Mouse (Mus musculus) embryonic facial prominence, embryonic 10.5 days (tissue): Measurements from ENCODE around the gene Znrd1. TPM values are rescaled to one million over a fixed set of nuclear protein-coding genes. Genes with fewer than 3 reads are reported as not detected.

Experiments used
- DNase-seq: peaks from one replicate; pipeline ENCODE4 v3.0.0-alpha.2; 2017; ENCODE audit warnings: low spot score
- H3K27ac ChIP-seq: fragments of 300-500 bp; sonication (generic); replicated peaks from 2 replicates; pipeline ENCODE4 v1.5.1; 2016; ENCODE audit warnings: mild to moderate bottlenecking
- H3K27me3 ChIP-seq: fragments of 300-500 bp; sonication (generic); replicated peaks from 2 replicates; pipeline ENCODE4 v1.6.1; 2016; ENCODE audit warnings: low read depth, mild to moderate bottlenecking; ENCODE audit not compliant: poor library complexity, severe bottlenecking
- H3K36me3 ChIP-seq: fragments of 300-500 bp; sonication (generic); replicated peaks from 2 replicates; pipeline ENCODE4 v1.6.1; 2016; ENCODE audit warnings: mild to moderate bottlenecking, moderate library complexity
- H3K4me1 ChIP-seq: fragments of 300-500 bp; sonication (generic); 2 replicates; pipeline ENCODE4 v1.6.1; 2016
- H3K4me3 ChIP-seq: fragments of 300-500 bp; sonication (generic); 2 replicates; pipeline ENCODE4 v1.5.1; 2016; ENCODE audit warnings: mild to moderate bottlenecking, moderate library complexity
- H3K9me3 ChIP-seq: fragments of 300-500 bp; sonication (generic); 2 replicates; pipeline ENCODE4 v1.6.1; 2016; ENCODE audit warnings: mild to moderate bottlenecking
- WGBS: fragments of 180-500 bp; shearing (Covaris S2); methylation state at CpG from one replicate; pipeline ENCODE4 v1.1.7; 2016; 5-methylcytosine and 5-hydroxymethylcytosine counted together
- polyA plus RNA-seq: library from polyadenylated mRNA; unstranded; fragments of >200 nt; fragmentation: Nextera tagmentation; extraction: Ambion mirVana; gene quantifications from 2 replicates; pipeline ENCODE4 v1.2.1, GENCODE M21; 2016

Gene Znrd1
- polyA plus RNA-seq, 1 experiment from 2014 or later, result 100 TPM

DNA sequence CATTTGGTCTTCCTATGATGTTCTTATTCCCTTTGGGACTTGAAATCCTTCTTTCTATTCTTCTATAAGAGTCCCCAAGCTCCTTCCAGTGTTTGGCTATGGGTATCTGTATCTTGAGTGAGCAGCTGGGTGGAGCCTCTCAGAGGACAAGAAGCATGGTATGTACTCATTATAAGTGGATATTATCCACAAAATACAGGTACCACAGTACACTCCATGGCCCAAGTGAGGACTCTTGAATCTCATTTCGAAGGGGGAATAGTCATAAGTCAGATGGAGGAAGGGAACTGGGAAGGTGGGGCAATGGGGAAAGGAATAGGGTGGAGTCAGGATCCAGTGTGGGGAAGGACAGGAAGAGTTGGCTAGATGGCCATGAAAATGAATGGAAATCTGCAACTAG lies 5.3 kb downstream of the Znrd1 start:
- no peak for DNase-seq
- H3K36me3 ChIP-seq, result peaks cover 51% of the 10 kb centered on the region
- H3K4me1 ChIP-seq, result peaks cover 17% of the 10 kb centered on the region
- no peaks in the 10 kb centered on the region for H3K9me3 ChIP-seq
- peaks cover 13% of the 10 kb centered on the region for H3K27me3 ChIP-seq
- H3K27ac ChIP-seq, result no peak overlapping the region
- no peak overlapping the region for H3K4me3 ChIP-seq
- 70% methylated on average over 1 of the region's 1 CpGs for WGBS

DNA sequence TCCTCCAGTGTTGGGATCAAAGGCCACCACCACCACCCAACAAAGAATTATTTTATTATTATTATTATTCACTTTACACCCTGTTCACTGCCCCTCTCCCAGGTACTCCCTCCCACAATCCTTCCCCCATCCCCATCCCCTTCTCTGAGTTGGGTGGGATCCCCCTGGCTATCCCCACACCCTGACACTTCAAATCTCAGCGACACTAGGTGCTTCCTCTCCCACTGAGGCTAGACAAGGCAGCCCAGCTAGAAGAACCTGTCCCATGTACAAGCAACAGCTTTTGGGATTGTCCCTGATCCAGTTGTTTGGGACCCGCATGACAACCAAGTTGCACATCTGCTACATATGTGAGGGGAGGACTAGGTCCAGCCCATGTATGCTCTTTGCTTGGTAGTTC lies 5.7 kb downstream of the Znrd1 start:
- Histone ChIP-seq H3K36me3 (peaks cover 51% of the 10 kb centered on the region), H3K27me3 (peaks cover 18% of the 10 kb centered on the region), H3K27ac (no peak overlapping the region), H3K9me3 (no peaks in the 10 kb centered on the region), H3K4me3 (no peak overlapping the region), H3K4me1 (peaks cover 17% of the 10 kb centered on the region)
- no peak for DNase-seq
- WGBS, result 81% methylated on average over 2 of the region's 2 CpGs

DNA sequence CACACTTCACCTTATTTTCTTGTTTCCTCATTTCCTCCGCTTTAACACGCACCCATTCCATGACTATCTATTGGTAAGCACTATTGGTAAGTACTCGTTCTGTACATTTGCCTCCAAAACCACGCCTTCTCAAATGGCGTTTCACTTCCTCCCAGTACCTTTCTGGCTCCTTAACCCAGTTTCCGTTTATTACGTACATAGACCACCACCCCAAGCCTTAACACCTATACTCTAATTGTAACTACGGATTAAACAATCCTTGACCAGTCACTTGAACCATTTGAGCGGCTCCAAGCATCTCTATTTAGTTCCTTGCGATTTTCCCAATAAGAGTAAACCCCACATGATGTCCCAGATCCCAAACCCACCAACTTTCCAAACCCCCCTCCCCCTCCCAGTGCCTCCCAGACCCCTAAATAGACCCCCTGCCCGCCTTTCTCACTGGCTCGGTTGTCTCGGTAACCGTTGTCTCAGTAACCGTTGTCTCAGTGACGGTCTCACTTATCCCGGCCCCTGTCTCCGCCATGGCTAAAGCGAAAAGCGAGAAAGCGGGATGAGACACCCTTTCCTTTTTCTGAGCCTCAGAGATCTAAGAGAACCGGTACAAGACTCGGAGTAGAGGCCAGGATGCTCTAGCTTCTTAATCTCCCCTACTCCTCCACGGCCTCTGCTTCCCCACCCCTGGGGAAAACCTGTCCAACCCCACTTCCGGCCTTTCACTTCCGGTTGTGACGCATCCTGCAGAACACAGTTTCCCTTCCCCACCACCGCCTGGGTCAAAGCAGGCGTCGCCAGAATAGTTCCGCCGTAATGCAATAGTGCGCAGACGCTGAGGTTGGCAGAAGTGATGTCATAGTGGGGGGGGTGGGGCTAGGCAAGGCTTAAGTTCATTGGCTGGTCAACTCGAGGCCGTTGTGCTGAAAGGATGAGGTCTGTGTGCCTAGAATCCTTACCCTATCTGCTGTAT lies 7.1 kb downstream of the Znrd1 start, which contains the start of gene Ppp1r11:
Gene Ppp1r11 (minus strand): TSS at position 761 of the 967 bp plus-strand sequence.
- peak within 1 kb of the TSS; percentile 87 for H3K27ac ChIP-seq
- H3K36me3 ChIP-seq, result peaks cover 45% of the 10 kb centered on the region
- peaks cover 31% of the 10 kb centered on the region for H3K27me3 ChIP-seq
- H3K4me3 ChIP-seq, result peak within 1 kb of the TSS; percentile 83
- no peaks in the 10 kb centered on the region for H3K9me3 ChIP-seq
- 4% methylated on average over 36 of the region's 36 CpGs for WGBS
- peaks cover 27% of the 10 kb centered on the region for H3K4me1 ChIP-seq
- peak; percentile 98 for DNase-seq

- no peaks in the 10 kb centered on the region for H3K9me3 ChIP-seq
- H3K4me3 ChIP-seq, result no peak overlapping the region
- WGBS, result 91% methylated on average over 8 of the region's 8 CpGs
- H3K4me1 ChIP-seq, result peaks cover 29% of the 10 kb centered on the region
- H3K36me3 ChIP-seq, result peaks cover 26% of the 10 kb centered on the region
- H3K27me3 ChIP-seq, result peaks cover 51% of the 10 kb centered on the region
- DNase-seq, result no peak
- no peak overlapping the region for H3K27ac ChIP-seq
Measured at GRCm38 (mm10) chr17:36949265-36949664, 9.1 kb downstream of the Znrd1 start.

GRCm38 (mm10) chr17:36948286-36948685 lies 10.1 kb downstream of the Znrd1 start:
- no peak for DNase-seq
- H3K4me3 ChIP-seq, result no peak overlapping the region
- peaks cover 61% of the 10 kb centered on the region for H3K27me3 ChIP-seq
- H3K9me3 ChIP-seq, result no peaks in the 10 kb centered on the region
- WGBS, result 83% methylated on average over 1 of the region's 1 CpGs
- H3K4me1 ChIP-seq, result peaks cover 34% of the 10 kb centered on the region
- H3K27ac ChIP-seq, result no peak overlapping the region
- H3K36me3 ChIP-seq, result peaks cover 17% of the 10 kb centered on the region

- H3K36me3 ChIP-seq, result peaks cover 14% of the 10 kb centered on the region
- H3K9me3 ChIP-seq, result no peaks in the 10 kb centered on the region
- H3K27me3 ChIP-seq, result peaks cover 72% of the 10 kb centered on the region
- WGBS, result under 1% methylated on average over 62 of the region's 62 CpGs
- peaks cover 41% of the 10 kb centered on the region for H3K4me1 ChIP-seq
- peak overlapping the region; percentile 78 for H3K27ac ChIP-seq
- peak overlapping the region; percentile 61 for H3K4me3 ChIP-seq
- DNase-seq, result peak; percentile 76
Measured at GRCm38 (mm10) chr17:36947051-36947819, 11.1 kb downstream of the Znrd1 start.

GRCm38 (mm10) chr17:36944121-36944775 lies 14.1 kb downstream of the Znrd1 start:
- peak; percentile 21 for DNase-seq
- H3K27me3 ChIP-seq, result peaks cover 94% of the 10 kb centered on the region
- H3K4me1 ChIP-seq, result peaks cover 31% of the 10 kb centered on the region
- no peaks in the 10 kb centered on the region for H3K9me3 ChIP-seq
- no peak overlapping the region for H3K4me3 ChIP-seq
- H3K27ac ChIP-seq, result no peak overlapping the region
- H3K36me3 ChIP-seq, result peaks cover 11% of the 10 kb centered on the region
- whole genome bisulfite sequencing, result 18% methylated on average over 9 of the region's 9 CpGs

- Histone ChIP-seq H3K27ac (no peak overlapping the region), H3K4me1 (peaks cover 31% of the 10 kb centered on the region), H3K9me3 (no peaks in the 10 kb centered on the region), H3K27me3 (peaks cover 88% of the 10 kb centered on the region), H3K4me3 (peak overlapping the region; percentile 51; the same call in 1 of the 2 replicates), H3K36me3 (peaks cover 5% of the 10 kb centered on the region)
- 28% methylated on average over 5 of the region's 5 CpGs for WGBS
- peak; percentile 12 for DNase-seq
Measured at GRCm38 (mm10) chr17:36943691-36944090, 14.7 kb downstream of the Znrd1 start.

- 3% methylated on average over 59 of the region's 59 CpGs for WGBS
Measured at GRCm38 (mm10) chr17:36942791-36943471, 15.4 kb downstream of the Znrd1 start, which contains the start of gene Rnf39. TSS of gene Rnf39 (plus strand) at chr17:36942918.

DNA sequence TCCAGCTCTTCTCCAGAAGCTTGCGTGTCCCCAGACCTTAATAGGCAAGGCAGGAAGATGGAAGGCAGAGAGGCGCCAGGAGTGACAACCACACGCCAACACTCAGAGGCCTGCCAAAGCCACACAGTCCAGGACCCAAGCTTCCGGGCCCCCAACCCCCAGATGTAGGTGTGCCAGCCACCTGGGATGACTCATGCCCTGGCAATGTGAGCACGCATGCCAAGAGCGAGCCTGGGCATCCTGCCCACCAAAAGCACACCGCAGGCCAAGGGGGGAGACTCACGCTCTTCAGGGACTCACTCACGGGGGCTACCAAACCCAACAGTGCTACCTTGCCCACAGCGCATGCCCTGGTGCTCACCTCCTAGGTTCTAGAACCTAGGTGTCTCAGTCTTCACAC lies 16.0 kb downstream of the Znrd1 start:
- Histone ChIP-seq H3K27ac (no peak overlapping the region), H3K4me3 (peak overlapping the region; percentile 51), H3K4me1 (peaks cover 25% of the 10 kb centered on the region), H3K36me3 (no peaks in the 10 kb centered on the region), H3K27me3 (peaks cover 75% of the 10 kb centered on the region), H3K9me3 (no peaks in the 10 kb centered on the region)
- no peak for DNase-seq
- WGBS, result 63% methylated on average over 10 of the region's 10 CpGs

More at GRCm38 (mm10) chr17:36942791-36943471, 15.4 kb downstream of the Znrd1 start, which contains the start of gene Rnf39:
- no peak within 1 kb of the TSS for H3K27ac ChIP-seq
- DNase-seq, result peak; percentile 47
- H3K4me3 ChIP-seq, result peak within 1 kb of the TSS; percentile 51
- no peaks in the 10 kb centered on the region for H3K9me3 ChIP-seq
- H3K4me1 ChIP-seq, result peaks cover 31% of the 10 kb centered on the region
- H3K36me3 ChIP-seq, result no peaks in the 10 kb centered on the region
- H3K27me3 ChIP-seq, result peaks cover 81% of the 10 kb centered on the region

GRCm38 (mm10) chr17:36938056-36938455 lies 20.3 kb downstream of the Znrd1 start:
- H3K9me3 ChIP-seq, result no peaks in the 10 kb centered on the region
- DNase-seq, result no peak
- 89% methylated on average over 2 of the region's 2 CpGs for WGBS
- no peak overlapping the region for H3K27ac ChIP-seq
- H3K27me3 ChIP-seq, result peaks cover 32% of the 10 kb centered on the region
- peaks cover 6% of the 10 kb centered on the region for H3K4me1 ChIP-seq
- no peaks in the 10 kb centered on the region for H3K36me3 ChIP-seq
- no peak overlapping the region for H3K4me3 ChIP-seq
